Mouse (Mus musculus) spleen, adult 2 months (tissue): ENCODE data around the gene Fgl2.

Experiments used
- CTCF ChIP-seq: fragments of 200-500 bp; IDR thresholded peaks from 2 replicates; pipeline ENCODE4 v1.5.1; 2011; ENCODE audit warnings: mild to moderate bottlenecking, inconsistent platforms; ENCODE audit not compliant: insufficient read depth, insufficient read length, insufficient replicate concordance; ENCODE audit errors: extremely low read depth
- POLR2A ChIP-seq: fragments of 200-500 bp; IDR thresholded peaks from 2 replicates; pipeline ENCODE4 v1.6.1; 2011; ENCODE audit warnings: low read depth, low read length, inconsistent platforms

DNA sequence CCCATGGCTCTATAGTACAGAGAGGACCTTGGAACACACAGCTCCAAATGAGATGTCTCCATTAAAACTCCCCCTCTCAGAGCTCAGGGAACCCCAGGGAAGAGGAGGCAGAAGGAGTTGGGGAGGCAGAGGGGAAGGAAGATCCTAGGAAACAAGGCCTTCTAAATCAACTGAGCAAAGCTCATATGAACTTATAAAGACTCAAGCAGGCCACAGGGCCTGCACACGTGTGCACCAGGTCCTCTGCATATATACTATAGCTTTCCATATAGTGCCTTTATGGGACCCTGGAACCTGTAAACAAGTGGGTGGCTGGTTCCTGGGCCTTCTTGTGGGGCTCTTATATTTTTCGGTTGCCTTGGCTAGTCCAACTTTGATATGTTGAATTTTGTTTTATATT lies 22.1 kb downstream of the Fgl2 start:
- TF ChIP-seq CTCF, result no peak
- TF ChIP-seq POLR2A, result no peak
